ENCODE assay signal across 13 mouse cellular contexts in the genomic region with DNA sequence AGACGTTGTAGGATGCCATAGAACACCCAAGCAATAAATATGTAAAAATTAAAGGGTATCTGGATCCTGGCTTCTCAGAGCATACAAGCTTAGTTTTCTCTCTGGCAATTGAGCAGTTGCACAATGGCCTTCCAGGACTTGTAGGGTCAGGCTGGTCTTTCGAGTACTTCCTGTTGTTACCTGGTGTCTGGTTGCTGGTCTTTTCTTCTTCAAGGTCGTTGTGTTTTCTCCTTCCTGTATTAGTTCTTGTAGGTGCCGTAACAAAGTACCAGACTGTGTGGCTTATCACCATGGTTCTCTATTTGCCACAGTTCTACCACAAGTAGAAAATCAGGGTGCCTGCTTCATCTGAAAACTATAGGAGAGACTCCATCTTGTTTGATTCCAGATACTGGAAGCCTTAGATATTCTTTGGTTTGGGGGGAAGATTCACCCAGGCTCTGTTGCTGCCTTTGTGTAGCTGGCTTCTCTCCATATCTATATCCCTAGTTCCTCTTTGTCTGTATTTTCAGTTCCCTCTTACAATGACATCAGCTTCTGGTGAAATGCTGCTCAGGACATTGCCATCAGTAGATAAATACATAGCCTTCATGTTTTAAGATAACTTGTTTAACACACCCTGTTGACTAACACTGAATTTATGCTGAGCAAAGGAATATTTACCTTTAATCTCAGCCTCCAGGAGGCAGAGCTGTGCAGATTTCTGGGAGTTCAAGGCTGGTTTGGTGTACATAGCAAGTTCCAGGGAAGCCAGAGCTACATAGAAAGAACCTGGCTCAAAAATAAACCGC. TPM values are rescaled to one million over a fixed set of nuclear protein-coding genes. Genes with fewer than 3 reads are reported as not detected.
A peak's percentile ranks its signal among the peaks of the same experiment; 100 is the strongest.
DNase-seq lines count a peak whose midpoint lies in the region; ATAC-seq and TF ChIP-seq lines count a peak whose summit lies in the region.
"Had no signal": no experiment of that assay in that cellular context is flagged by ENCODE, and none has a peak within 500 bp of the region (broad histone marks: within the 10 kb centered on the region; RNA-seq: fewer than 3 reads in every experiment).

No protein-coding gene starts in this region.

- TF ChIP-seq CTCF in spleen, adult 2 months (IDR thresholded peaks at IDR 0.05; ENCODE audit: extremely low read depth, insufficient read depth, insufficient read length, insufficient replicate concordance), result no peak

- no peaks in the 10 kb centered on the region for H3K27me3 ChIP-seq in heart, embryonic 10.5 days (ENCODE audit: insufficient read depth, poor library complexity, severe bottlenecking)
- no peaks in the 10 kb centered on the region for H3K27me3 ChIP-seq in spleen, adult 2 months (ENCODE audit: control insufficient read depth, insufficient read depth, low read length)
- no peaks in the 10 kb centered on the region for H3K27me3 ChIP-seq in kidney, embryonic 15.5 days
- H3K27me3 ChIP-seq: midbrain, embryonic 13.5 days had no signal

- no peak for ATAC-seq in kidney, embryonic 15.5 days (replicated peaks; ENCODE audit: low FRiP score)
- ATAC-seq: forebrain, embryonic 14.5 days; midbrain, embryonic 13.5 days had no signal

- TF ChIP-seq POLR2A in spleen, adult 2 months (IDR thresholded peaks at IDR 0.05; ENCODE audit: low read depth, low read length), result no peak

- H3K9me3 ChIP-seq in heart, embryonic 10.5 days, result no peaks in the 10 kb centered on the region
- no peaks in the 10 kb centered on the region for H3K9me3 ChIP-seq in kidney, embryonic 15.5 days (replicated peaks)
- H3K9me3 ChIP-seq: midbrain, embryonic 13.5 days had no signal

- no peak overlapping the region for H3K9ac ChIP-seq in kidney, embryonic 15.5 days
- H3K9ac ChIP-seq: midbrain, embryonic 13.5 days had no signal

- peaks cover 10% of the 10 kb centered on the region; the same call in 1 of the 2 replicates for H3K4me1 ChIP-seq in heart, embryonic 10.5 days
- H3K4me1 ChIP-seq in spleen, adult 2 months (ENCODE audit: control insufficient read depth, insufficient read depth, insufficient read length), result peaks cover 34% of the 10 kb centered on the region
- H3K4me1 ChIP-seq in kidney, embryonic 15.5 days, result peaks cover 7% of the 10 kb centered on the region; the same call in 1 of the 2 replicates
- H3K4me1 ChIP-seq: midbrain, embryonic 13.5 days had no signal

- WGBS in heart, embryonic 10.5 days, result 81% methylated on average over 5 of the region's 5 CpGs
- 36% methylated on average over 5 of the region's 5 CpGs for WGBS in spleen, adult 2 months
- WGBS in macrophage (ENCODE audit: missing documents), result 33% methylated on average over 5 of the region's 5 CpGs
- 77% methylated on average over 5 of the region's 5 CpGs for WGBS in kidney, embryonic 15.5 days

- peaks cover 96% of the 10 kb centered on the region for H3K79me2 ChIP-seq in macrophage (ENCODE audit: inconsistent target)

- H3K4me2 ChIP-seq in kidney, embryonic 15.5 days, result no peak overlapping the region
- H3K4me2 ChIP-seq: midbrain, embryonic 13.5 days had no signal

- peak; percentile 19 for DNase-seq in heart, adult 8-10 months (ENCODE audit: low spot score)
- no peak for DNase-seq in heart, embryonic 10.5 days (ENCODE audit: low spot score)
- peak in 1 of 2 experiments; percentile 29 for DNase-seq in spleen, adult 2 months (ENCODE audit: low read depth in 1 of 2, low spot score in 2 of 2)
- no peak for DNase-seq in spleen, postnatal 4 days (ENCODE audit: low spot score in 2 of 2)
- DNase-seq in gastrocnemius, postnatal 10 days, result no peak
- no peak for DNase-seq in cerebellum, adult 18-20 months
- DNase-seq: heart, postnatal 10 days; kidney, postnatal 25 days; left cerebral cortex, postnatal 4 days had no signal

- no peak overlapping the region for H3K4me3 ChIP-seq in heart, embryonic 10.5 days
- no peak overlapping the region for H3K4me3 ChIP-seq in spleen, adult 2 months (ENCODE audit: extremely low read depth, insufficient read depth, insufficient read length)
- H3K4me3 ChIP-seq in macrophage (ENCODE audit: inconsistent target), result no peak overlapping the region
- no peak overlapping the region for H3K4me3 ChIP-seq in kidney, embryonic 15.5 days (replicated peaks)
- H3K4me3 ChIP-seq: midbrain, embryonic 13.5 days had no signal

- H3K36me3 ChIP-seq in heart, embryonic 10.5 days, result peaks cover 2% of the 10 kb centered on the region; the same call in 1 of the 2 replicates
- no peaks in the 10 kb centered on the region for H3K36me3 ChIP-seq in spleen, adult 2 months (ENCODE audit: control insufficient read depth, insufficient read depth, low read length)
- H3K36me3 ChIP-seq in macrophage (ENCODE audit: inconsistent target), result peaks cover 14% of the 10 kb centered on the region; the same call in 1 of the 2 replicates
- peaks cover 7% of the 10 kb centered on the region; the same call in 1 of the 2 replicates for H3K36me3 ChIP-seq in kidney, embryonic 15.5 days
- H3K36me3 ChIP-seq: midbrain, embryonic 13.5 days had no signal

- H3K27ac ChIP-seq in heart, embryonic 10.5 days, result no peak overlapping the region
- H3K27ac ChIP-seq in spleen, adult 2 months (ENCODE audit: insufficient read depth, low read length), result peak overlapping the region; percentile 69
- H3K27ac ChIP-seq in macrophage, result peak overlapping the region; percentile 87
- no peak overlapping the region for H3K27ac ChIP-seq in kidney, embryonic 15.5 days
- H3K27ac ChIP-seq: midbrain, embryonic 13.5 days had no signal

RNA-seq across cellular contexts. Expression of a gene that starts 49.8 kb away (rescaled TPM):
- 10 to 100 TPM; 26.0 to 34.6 (median 27.6) TPM for total RNA-seq in heart, adult 8-10 months (2022)
- polyA plus RNA-seq in heart, embryonic 10.5 days (2016; fragmentation: Nextera tagmentation; extraction: Ambion mirVana), result 8.9 and 10.9 TPM in 2 replicates
- 28.7 and 28.8 TPM in 2 replicates for polyA plus RNA-seq in spleen, adult 2 months (2012; rRNA removed)
- 100 to 1,000 TPM; 126 to 622 (median 474) TPM for total RNA-seq in macrophage (2018; cell fraction: chromatin; rRNA removed)
- total RNA-seq in macrophage (2018; cell fraction: cytosol; rRNA removed), result 100 to 1,000 TPM in 7 of 26 experiments, 10 to 100 TPM in 19; 54.7 to 127 (median 84.0) TPM
- total RNA-seq in macrophage (2018; cell fraction: nucleus; rRNA removed), result 100 to 1,000 TPM in 22 of 26 experiments, 10 to 100 TPM in 4; 57.1 to 457 (median 191) TPM
- 57.1 to 103 TPM (median 64.5 TPM) in 3 replicates for polyA plus RNA-seq in macrophage (2018)
- 18.4 and 21.9 TPM in 2 replicates for polyA plus RNA-seq in kidney, embryonic 15.5 days (2015; fragmentation: Nextera tagmentation; extraction: Ambion mirVana)
- 10 to 100 TPM; 25.2 to 44.4 TPM for total RNA-seq in gastrocnemius, postnatal 10 days (2021)

Comparison
In these comparisons a context has a peak if more than half of its experiments do, and no peak if none do; other contexts are left out.
1. H3K27ac ChIP-seq: peak in spleen, adult 2 months (single experiment) and macrophage (single experiment); none in heart, embryonic 10.5 days (single experiment) and kidney, embryonic 15.5 days (single experiment).